Mouse (Mus musculus) left cerebral cortex, adult 2 months (tissue): ENCODE measurements around the gene Tfrc. TPM values are rescaled to one million over a fixed set of nuclear protein-coding genes. Genes with fewer than 3 reads are reported as not detected.

Experiments used
- DNase-seq, 2 experiments: peaks; one replicate each; pipeline ENCODE4 v3.0.0; 2021 to 2022; ENCODE audit warnings: low spot score in 2 of 2, mixed read lengths in 1 of 2; ENCODE audit errors: extremely low spot score in 1 of 2
- H3K27ac ChIP-seq: fragments of 200-600 bp; 2 replicates; pipeline ENCODE4 v1.8.1; 2022
- H3K4me3 ChIP-seq: fragments of 200-600 bp; 2 replicates; pipeline ENCODE4 v1.8.1; 2022
- CTCF ChIP-seq: fragments of 200-600 bp; IDR thresholded peaks from 2 replicates; pipeline ENCODE4 v1.8.1; 2022; ENCODE audit warnings: antibody characterized with exemption, mild to moderate bottlenecking, moderate library complexity
- intact Hi-C: fragments of 180-260 bp; cut with DNase I; formaldehyde crosslinking; loops from one replicate; pipeline ENCODE4 v1.15.1; 2025
- long read RNA-seq, 2 experiments: library from polyadenylated mRNA; stranded (forward); transcript quantifications; one replicate each; pipeline ENCODE4 v2.0.0; 2021; ENCODE audit warnings: borderline mapping rate in 2 of 2
- total RNA-seq, 2 experiments: library from RNA; stranded (reverse); gene quantifications; 2 replicates each; pipeline ENCODE4 v1.2.3; 2021

Gene Tfrc
- 10 to 100 TPM; 68.3 to 85.0 TPM for total RNA-seq
- long read RNA-seq, experiment 1, full-length matches to known transcripts = 25 of 40 reads
- long read RNA-seq, experiment 1, partial matches to known transcripts = 4 of 40 reads
- long read RNA-seq, experiment 1, other reads (novel, unspliced or antisense) = 11 of 40 reads
- long read RNA-seq, experiment 2, full-length matches to known transcripts = 15 of 26 reads
- long read RNA-seq, experiment 2, partial matches to known transcripts = 5 of 26 reads
- long read RNA-seq, experiment 2, other reads (novel, unspliced or antisense) = 6 of 26 reads

- DNase-seq = peak; percentile 95
- H3K4me3 ChIP-seq = peak within 1 kb of the TSS; percentile 83
- intact Hi-C loops = loop anchor here (1.0 kb wide), 1 partner anchor 93 kb away; no protein-coding TSS in a partner anchor
- TF ChIP-seq CTCF = no peak; the same call in 1 of the 2 replicates
- H3K27ac ChIP-seq = peak within 1 kb of the TSS; percentile 87
Measured at GRCm38 (mm10) chr16:32608712-32609400, at the start of gene Tfrc. Gene Tfrc, plus strand, starts transcription at chr16:32608920.

DNA sequence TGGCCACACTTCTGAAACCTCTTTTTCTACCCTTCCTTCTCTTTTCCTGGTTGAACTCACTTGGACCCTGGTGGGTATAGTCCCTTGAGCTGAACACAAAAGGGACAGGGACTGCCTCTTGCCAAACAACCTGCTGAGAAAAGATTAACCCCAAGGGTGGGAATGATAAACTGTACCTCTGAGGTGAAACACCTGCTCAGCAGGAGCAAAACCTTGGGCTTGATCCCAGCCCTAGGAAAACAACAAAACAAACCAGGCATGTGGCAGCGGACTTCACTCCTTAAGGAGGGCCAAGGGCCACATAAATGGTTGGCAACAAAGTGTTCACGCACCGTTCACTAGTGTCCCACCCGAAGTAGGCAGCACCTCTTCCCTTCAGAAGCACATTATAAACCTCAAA is 49.2 kb upstream of the Tfrc start:
- Histone ChIP-seq H3K4me3 (no peak overlapping the region), H3K27ac (no peak overlapping the region)
- DNase-seq = no peak
- no peak for TF ChIP-seq CTCF
- intact Hi-C loops = loop anchor here (5.0 kb wide), 1 partner anchor 33 kb away; no protein-coding TSS in a partner anchor

DNA sequence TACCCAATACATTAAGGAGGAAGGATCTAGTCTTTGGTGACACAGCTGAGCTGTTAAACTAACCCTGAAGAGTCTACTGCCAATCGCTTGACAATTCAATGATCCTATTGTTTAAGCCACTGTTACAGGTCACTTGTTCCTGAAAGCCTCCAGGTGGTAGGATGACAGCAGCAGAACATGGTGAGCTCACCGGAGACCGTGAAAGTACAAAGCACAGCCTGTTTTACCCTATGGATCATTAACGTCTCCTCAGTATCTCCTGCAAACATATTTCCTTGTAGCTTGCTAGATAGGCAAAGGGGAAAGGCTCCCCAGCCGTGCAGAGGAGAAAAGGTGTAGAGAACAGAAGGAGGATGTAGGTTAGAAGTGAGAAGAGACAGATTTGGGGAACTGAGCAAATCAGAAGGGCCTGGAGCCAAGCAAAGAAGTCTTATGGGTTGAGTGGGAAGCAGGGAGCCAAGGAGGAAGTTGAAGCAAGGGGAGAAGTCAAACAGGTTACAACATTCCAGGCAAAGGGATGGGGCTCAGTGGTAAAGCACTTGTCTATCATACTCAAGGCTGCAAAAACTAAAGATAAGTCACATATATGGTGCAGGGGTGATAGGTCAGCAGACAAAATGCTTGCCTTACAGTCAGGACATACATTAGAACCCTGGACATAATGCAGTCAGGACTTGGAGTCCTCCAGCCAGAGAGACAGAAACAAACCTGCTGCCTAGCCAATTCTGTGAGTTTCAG is 45.5 kb upstream of the Tfrc start:
- DNase-seq = no peak
- Histone ChIP-seq H3K4me3 (no peak overlapping the region), H3K27ac (no peak overlapping the region)
- TF ChIP-seq CTCF = no peak
- intact Hi-C loops = no loop called here

DNA sequence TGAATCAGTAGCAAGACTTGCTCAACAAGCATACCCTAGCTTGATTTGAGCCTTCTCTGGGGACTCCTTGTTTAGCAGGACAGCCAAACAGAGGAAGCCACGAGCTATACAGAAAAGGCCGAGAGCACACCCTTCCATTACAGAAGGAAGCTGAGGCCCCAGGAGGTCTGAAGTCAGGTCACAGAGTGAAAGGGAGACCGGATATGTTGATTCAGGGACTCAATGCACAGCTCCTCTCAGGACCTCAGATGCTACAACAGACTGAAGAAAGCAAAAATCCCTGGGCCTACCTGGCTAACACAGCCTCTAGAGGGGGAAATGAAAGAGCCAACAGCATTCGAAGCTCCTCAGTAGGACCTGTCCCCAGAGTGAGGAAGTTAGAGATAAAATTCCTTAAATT is 41.4 kb upstream of the Tfrc start:
- no peak for TF ChIP-seq CTCF
- DNase-seq = no peak
- Histone ChIP-seq H3K4me3 (no peak overlapping the region), H3K27ac (no peak overlapping the region)
- intact Hi-C loops = no loop called here

DNA sequence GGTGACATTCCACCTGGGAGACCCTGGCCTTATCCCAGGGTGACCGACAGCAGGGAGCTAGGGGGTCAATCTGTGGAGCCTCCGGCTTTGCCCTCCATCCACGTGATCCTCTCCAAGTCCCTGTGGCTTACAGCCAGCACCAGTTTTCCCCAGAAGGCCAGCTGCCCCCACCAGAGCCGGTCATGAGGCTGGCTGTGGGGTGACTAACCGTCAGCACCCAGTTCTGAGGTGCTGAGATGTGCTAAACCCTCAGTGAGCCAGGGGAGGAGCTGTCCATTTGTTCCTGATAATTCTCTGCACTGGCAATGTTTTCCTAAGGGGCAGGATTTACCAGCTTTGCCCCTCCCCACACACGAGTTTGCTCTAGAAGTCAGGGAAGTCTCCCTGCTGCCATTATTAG is 40.3 kb upstream of the Tfrc start:
- intact Hi-C loops = no loop called here
- H3K27ac ChIP-seq = no peak overlapping the region
- H3K4me3 ChIP-seq = no peak overlapping the region
- no peak for TF ChIP-seq CTCF
- DNase-seq = no peak

DNA sequence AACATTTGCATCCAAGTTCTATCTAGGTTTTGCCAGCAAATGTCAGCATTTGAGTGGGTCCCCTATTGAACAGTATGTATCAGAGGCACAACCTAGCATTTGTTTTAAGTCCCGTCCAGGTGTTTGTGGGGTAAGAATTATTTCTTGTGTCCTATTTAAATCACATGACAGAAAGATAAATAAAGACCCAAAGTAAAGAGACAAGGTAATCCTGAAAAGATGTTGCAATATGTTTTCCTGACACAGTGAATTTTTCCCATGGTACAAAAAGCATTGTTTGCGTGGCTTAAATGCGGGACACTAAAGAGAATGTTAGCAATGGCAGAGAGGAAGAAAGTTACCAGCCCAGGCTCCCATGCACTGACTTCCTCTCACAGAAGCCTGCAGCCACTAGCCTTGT is 38.7 kb upstream of the Tfrc start:
- no peak overlapping the region for H3K27ac ChIP-seq
- TF ChIP-seq CTCF = no peak
- no peak overlapping the region for H3K4me3 ChIP-seq
- no peak for DNase-seq
- intact Hi-C loops = no loop called here

DNA sequence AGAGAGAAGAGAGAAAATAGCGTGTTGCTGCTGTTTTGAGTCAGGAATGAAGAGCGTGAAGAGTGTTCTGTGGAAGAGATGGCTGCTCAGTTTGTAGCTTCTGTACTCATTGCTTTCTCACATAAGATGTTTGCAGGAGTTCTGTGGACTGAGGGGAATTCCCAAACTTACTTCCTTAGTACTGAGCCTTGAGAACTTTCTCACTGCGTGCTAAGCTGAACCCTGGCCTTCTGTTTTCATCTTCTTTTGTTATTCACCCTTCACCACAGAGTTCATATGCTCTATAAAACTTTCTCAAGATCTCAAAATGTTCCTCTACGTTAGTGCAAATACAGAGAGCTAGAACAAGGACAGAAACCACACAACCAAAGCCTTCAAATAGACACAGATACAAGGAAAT is 36.2 kb upstream of the Tfrc start:
- Histone ChIP-seq H3K4me3 (no peak overlapping the region), H3K27ac (no peak overlapping the region)
- no peak for DNase-seq
- intact Hi-C loops = no loop called here
- TF ChIP-seq CTCF = no peak

DNA sequence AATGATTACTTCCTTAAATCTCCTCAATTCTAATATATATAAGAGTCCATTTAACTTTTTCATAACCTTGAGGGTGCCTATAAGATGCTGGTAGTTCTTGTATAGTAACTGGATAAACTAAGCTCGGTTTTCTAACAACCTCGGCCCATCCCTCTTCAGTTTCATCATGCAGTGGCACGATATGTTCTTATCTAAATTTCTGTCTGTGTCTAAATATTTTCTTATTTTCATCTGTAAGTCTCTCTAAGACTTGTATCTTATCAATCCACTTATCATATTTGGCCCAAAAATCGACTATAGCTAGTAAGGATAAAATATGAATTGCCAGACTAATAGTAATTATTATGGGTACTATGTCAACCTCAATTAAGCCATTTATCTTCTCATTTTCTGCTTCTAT is 22.2 kb upstream of the Tfrc start:
- TF ChIP-seq CTCF = no peak
- Histone ChIP-seq H3K27ac (no peak overlapping the region), H3K4me3 (no peak overlapping the region)
- no peak for DNase-seq
- intact Hi-C loops = no loop called here

GRCm38 (mm10) chr16:32588568-32588967 is 20.2 kb upstream of the Tfrc start:
- DNase-seq = no peak
- intact Hi-C loops = no loop called here

DNA sequence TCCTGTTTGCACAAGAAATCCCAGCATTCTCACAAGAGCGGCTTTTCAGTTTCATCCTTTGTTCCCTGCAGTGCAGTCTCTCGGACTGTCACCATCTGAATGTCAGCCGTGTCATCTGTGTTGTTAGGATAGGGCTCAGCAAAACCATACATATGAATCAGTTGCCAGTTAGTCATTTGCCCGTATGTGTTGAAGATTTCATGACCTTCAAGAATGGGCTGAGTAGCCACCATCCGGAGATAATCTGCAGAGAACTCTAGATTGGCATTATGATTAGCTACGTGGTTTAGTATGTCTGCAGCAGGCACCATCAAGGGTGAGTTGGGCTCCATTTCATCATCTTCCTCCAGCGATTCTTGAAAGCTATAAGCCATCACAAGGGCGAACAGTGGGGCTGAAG is 17.2 kb upstream of the Tfrc start:
- TF ChIP-seq CTCF = no peak
- Histone ChIP-seq H3K27ac (no peak overlapping the region), H3K4me3 (no peak overlapping the region)
- intact Hi-C loops = loop anchor here (5.0 kb wide), 1 partner anchor 34 kb away; no protein-coding TSS in a partner anchor
- no peak for DNase-seq

More at GRCm38 (mm10) chr16:32588568-32588967, 20.2 kb upstream of the Tfrc start:
- TF ChIP-seq CTCF = no peak
- H3K4me3 ChIP-seq = no peak overlapping the region
- no peak overlapping the region for H3K27ac ChIP-seq

DNA sequence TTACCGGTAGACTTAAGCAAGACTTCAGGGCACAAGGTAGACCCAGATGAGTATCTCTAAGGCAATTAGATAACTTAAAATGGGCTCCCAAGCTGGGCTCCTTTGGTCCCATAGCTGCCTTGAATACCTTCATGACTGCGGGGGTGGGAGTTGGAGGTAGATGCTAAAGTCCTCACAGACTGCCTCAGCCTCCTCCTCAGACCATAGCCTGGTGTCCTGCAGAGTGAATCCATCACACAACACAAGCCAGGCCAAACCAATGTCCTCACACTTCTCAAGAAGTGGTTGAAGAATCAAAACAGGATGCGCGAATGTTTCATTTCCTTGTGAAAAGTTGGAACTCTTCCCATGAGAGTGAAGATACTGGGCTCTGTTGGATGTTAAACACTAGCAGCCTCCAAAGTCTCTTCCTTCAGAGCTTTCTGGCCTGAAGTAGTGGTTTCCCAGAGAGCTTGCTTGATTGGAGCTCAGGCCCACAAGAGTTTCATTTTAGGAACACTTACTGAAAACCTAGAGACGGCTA is 15.4 kb upstream of the Tfrc start:
- TF ChIP-seq CTCF = no peak
- no peak for DNase-seq
- H3K4me3 ChIP-seq = no peak overlapping the region
- H3K27ac ChIP-seq = no peak overlapping the region
- intact Hi-C loops = loop anchor here (5.0 kb wide), 1 partner anchor 36 kb away; no protein-coding TSS in a partner anchor

DNA sequence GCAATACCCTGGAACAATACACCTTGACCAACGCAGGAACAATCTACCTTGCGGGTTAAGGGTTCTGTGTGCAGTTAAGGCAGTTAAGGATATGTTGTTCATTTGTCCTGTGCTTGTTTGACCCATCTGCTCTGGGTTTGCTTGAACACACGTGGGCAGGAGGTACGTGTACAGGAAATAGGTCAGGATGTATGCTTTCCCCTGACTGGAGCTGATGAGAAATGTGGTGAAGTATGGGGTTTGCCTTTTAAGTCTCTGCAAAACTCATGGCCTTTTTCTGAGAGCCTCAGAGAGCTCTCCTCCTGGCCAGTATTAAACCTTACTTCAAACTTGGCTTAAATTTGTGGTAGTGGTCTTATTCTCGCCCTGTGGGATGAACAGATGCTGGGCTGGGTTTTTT is 14.8 kb upstream of the Tfrc start:
- Histone ChIP-seq H3K27ac (no peak overlapping the region), H3K4me3 (no peak overlapping the region)
- no peak for TF ChIP-seq CTCF
- intact Hi-C loops = loop anchor here (5.0 kb wide), 1 partner anchor 37 kb away; no protein-coding TSS in a partner anchor
- no peak for DNase-seq
